Mouse (Mus musculus) heart, adult 2 months (tissue): ENCODE data around the gene Nhsl2.

Experiments
- CTCF ChIP-seq: fragments of 200-600 bp; IDR thresholded peaks from 2 replicates; pipeline ENCODE4 v1.8.1; 2022; ENCODE audit warnings: antibody characterized with exemption, mild to moderate bottlenecking, moderate library complexity
- EP300 ChIP-seq: fragments of 200-500 bp; IDR thresholded peaks from 2 replicates; pipeline ENCODE4 v1.6.1; 2011; ENCODE audit warnings: low read depth, low read length, control low read depth; ENCODE audit not compliant: insufficient read depth

- TF ChIP-seq CTCF (peak; percentile 30; the same call in 1 of the 2 replicates), EP300 (no peak)
Observed at GRCm38 (mm10) chrX:102037506-102037905, 188.3 kb downstream of the Nhsl2 start.
